Mouse (Mus musculus): ENCODE data around the gene Keap1.
"Not testable (repeated sequence)": the region's sequence is repeated elsewhere in the genome, so short reads cannot be mapped to it uniquely, and the experiment has no call there.

Keap1 gene

DNA sequence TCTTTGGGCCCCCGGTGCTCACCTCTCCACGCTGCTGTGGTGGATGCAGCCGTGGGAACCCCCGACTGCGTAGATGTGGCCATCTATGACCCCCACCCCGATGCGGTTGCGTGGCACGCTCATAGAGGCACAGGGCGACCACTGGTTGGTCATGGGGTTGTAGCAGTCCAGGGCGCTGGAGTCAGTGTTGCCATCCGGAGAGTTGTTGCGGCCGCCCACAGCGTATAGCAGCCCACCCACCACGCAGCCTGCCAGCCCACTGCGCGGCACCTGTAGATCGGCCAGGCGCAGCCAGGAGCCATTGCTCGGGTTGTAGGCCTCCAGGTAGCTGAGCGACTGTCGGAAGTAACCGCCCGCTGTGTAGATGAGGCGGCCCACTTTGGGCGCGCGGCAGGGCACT, 5.8 kb downstream of the Keap1 start:
- no peak for DNase-seq (ENCODE audit: extremely low read depth, low read depth)

DNA sequence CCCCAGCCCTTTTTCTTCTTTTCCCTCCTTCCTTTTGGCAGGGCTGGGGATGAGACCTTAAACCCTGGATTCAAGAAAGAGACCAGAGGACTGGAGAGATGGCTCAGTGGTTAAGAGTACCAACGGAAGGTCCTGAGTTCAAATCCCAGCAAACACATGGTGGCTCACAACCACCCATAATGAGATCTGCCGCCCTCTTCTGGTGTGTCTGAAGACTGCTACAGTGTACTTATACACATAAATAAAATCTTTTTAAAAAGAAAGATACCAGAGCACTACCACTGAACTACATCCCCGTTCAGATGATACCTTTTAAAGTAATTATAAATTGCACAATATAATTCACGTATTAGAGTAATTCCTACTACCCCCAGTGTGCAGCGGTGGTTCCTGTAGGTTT, 6.3 kb downstream of the Keap1 start:
- DNase-seq (ENCODE audit: extremely low read depth, low read depth) = no peak

DNA sequence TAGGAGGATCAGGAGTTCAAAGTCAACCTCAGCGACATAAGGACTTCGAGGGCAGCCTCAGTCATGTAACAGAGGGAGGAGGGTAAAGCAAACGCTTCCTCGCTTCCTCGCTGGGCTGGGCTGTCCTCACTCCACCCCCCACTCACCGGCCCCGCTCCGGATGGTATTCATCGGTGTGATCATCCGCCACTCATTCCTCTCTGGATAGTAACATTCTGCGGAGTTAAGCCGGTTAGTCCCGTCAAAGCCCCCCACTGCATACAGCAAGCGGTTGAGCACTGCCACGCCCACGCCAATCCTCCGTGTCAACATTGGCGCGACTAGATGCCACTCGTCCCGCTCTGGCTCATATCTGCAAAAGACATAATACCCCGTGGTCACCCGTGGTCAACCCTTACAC, 7.6 kb downstream of the Keap1 start:
- DNase-seq (ENCODE audit: extremely low read depth, low read depth) = no peak

DNA sequence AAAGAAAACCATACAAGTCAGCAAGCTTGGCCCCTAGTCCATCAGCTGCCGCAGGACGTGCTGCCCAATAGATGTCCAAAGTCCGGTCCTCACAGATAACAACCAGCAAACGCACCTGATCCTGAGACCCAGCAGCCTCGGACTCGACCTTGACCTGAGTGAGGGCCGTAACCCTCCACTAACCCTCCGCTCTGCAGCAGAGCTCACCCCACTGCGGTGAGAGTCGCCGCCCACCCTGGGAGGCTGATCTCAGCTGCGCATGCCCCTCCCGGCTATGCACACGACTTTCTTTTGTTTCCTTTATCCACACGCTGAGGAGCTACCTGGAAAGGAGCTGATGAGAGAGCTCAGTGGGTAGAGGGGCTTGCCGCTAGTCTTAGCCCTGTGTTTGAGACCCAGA, 11.8 kb downstream of the Keap1 start:
- DNase-seq (ENCODE audit: extremely low read depth, low read depth) = no peak

DNA sequence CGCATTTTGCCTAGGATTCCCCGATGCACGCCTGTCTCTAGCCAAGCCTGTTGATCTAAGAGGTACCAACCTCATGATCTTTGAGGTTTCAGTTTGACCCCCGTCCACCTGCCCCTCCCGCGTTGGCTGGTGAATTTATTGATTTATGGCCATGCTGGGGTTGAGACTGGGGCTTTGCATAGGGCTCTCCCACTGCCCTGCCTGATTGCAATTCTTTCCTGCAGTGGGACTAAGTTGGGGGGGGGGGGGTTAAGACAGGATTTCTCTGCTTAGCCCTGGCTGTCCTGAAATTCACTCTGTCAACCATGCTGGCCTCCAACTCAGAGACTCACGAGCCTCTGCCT, 13.8 kb downstream of the Keap1 start:
- no peak for DNase-seq (ENCODE audit: extremely low read depth, low read depth)

DNA sequence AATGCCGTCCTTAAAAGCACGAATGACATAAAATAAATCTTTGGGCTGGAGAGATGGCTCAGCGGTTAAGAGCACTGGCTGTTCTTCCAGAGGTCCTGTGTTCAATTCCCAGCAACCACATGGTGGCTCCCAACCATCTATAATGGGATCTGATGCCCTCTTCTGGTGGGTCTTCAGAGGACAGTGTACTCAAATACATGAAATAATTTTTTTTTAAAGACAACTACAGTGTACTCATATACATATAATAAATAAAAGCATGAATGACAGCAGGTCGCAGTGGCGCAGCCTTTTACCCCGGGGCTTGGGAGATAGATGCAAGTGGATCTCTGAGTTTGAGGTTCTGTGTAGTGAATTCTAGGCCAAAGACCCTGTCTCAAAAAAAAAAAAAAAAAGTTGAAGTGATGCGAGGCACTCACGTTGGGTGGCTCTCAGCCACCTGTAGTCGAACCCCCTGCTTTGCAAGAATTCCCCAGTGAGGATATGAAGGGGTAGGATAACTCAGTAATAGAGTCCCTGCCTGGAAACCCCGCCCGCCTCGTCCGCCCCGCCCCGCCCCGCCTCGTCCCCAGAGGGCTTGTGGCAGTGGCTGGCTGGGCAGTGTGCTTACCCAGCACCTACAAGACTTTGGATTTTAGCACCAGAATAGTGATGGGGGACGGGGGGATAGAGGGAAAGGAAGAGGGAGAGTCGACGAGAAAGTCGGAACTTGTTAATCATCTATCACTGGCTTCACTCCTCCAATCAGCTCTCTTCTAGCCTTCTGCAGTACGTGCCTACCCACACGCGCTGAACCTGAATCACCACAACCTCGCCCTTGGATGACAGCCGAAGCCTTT, 14.4 kb downstream of the Keap1 start:
- DNase-seq (ENCODE audit: extremely low read depth, low read depth) = peak; percentile 85

DNA sequence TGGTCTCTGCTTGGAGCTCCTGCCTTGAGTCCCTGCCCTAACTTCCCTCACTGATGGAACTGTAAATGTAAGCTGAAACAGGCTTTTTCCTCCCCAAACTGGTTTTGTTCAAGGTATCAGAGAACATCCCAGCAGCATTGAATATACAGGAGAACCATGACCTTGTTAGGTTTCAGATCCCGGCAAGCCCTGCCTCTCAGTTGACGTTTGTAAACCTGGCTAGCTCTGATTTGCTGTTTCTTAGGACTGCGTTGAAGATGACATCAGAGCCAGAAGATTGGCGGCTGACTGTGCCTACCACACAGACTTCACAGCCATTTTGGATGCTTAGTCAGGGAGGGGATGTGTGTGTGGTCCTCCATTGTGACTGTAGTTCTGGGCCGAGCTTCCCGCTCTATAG, 15.3 kb downstream of the Keap1 start:
- no peak for DNase-seq (ENCODE audit: extremely low read depth, low read depth)

DNA sequence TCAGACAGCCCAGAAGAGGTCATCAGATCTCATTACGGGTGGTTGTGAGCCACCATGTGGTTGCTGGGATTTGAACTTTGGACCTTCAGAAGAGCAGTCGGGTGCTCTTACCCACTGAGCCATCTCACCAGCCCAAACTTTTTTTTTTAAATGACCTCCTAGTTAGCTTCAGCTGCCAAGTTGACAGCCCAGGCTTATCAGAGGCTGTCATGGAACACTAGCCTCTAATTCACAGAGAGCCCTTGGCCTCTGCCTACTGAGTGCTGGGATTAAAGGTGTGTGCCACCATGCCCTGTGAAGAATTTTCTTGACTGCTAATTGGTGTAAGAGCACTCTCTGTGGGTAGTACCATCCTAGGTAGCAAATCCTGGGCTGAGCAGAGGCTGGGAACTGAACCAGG, 15.7 kb downstream of the Keap1 start:
- not testable (repeated sequence) for DNase-seq (ENCODE audit: extremely low read depth, low read depth)

DNA sequence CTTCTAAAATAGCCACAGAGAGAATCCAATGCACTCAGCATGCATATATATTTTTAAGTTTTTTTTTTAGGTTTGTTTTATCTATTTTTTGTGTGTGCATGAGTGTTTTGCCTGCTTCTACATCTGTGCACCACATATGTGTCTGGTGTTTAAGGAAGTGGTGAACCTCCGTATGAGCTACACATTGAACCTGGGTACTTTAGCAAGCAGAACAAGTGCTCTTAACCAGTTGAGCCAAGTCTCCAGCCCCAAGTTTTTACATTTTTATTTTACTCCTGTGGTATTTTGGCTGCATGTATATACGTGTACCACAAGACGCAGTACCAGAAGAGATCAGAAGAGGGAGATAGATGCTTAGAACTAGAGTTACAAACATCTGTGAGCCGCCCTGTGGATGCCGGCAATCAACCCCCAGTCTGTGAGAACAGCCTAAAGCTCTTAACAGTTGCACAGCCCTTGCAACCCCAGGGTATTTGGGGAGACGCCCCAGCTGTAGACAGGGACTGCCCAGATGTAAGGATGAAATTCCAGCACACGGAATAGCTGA, 17.7 kb downstream of the Keap1 start:
- peak; percentile 89 for DNase-seq (ENCODE audit: extremely low read depth, low read depth)

DNA sequence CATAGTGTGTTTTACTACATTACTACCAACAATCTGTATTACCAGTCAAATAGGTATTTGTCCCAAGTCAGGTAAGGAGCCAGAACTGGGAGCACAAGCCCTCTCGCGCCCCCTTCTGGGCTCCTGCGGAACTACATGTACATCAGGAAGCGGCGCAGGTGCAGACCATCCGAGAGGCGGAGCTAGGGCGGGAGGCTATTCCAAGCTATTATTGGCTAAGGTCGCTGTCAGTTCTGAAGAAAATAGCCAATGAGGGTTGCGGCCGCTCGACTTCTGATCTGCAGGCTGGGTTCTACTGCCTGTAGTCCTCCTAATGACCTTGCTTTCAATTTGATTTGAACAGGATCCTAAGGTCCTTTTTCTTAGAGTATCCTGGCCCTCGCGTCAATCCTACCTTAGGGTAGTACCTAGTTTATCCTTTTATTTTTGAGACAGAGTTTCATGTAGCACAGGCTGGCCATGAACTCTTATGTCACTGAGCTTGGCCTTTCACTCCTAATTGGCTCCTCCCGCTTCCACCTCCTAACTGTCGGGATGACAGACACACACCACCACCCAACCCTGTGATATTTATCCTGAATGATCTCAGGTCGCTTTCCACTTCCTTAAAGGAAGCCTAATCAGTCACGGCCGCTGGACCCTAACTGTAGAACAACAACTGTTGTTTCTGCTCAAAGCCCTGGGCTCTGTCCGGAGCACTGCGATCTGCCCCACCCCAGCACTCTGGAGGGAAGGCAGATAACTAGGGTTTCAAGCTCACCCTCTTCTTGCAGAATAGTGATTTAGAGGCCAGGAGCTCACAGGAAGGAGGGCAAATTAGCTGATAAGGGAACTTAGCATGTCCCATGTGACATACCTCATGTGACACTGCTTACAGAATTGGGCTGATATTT, 18.4 kb downstream of the Keap1 start:
- DNase-seq (ENCODE audit: extremely low read depth, low read depth) = peak; percentile 96

DNA sequence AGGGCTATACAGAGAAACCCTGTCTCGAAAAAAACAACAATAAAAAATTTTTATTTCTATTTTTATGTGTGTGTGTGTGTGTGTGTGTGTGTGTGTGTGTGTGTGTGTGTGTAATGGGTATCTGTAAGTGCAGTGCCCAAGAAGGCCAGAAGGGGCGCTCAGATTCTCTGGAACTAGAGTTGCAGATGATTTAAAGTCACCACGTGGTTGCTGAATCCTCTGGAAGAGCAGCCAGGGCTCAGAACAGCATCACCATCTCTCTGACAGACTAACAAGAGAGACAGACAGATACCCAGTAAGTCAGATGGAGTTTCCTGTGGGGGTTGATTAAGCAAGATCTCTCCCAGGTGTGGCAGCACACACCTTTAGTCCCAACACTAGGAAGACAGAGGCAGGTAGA, 19.3 kb downstream of the Keap1 start:
- peak; percentile 52 for DNase-seq (ENCODE audit: extremely low read depth, low read depth)

DNA sequence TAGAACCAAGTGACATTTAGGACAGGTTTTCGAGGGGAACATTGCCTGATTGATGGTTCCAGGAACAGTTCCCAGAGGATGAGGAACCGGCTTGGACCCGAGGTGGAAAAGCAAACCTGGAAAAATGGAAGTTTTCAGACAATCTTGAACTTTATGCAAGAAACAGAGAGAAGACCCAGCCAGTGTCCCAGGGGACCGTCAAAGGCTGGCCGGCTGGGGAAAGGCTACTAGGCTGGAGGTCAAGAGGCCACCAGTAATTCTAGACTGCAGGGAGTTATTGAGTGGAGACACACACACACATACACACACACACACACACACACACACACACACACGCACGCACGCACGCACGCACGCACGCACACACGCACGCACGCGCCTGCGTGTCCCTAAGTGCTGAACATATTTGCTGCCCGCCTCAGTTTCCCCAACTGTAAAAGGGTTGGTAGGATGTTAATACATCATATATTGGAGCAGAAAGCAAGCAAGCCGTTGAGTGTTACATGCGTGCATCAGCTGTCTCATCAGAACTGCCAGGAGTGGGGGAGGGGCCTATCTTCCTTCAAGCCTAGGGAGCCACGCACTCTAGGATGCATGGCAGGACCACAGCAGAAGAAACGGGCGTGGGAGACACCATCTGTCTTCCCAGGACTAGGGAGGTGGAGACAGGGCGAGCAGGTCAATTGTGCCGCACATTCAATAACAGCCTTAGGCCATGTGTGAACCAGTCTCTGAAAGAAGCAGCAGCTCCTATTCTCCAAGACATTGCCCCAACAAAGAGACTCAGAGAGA, 22.9 kb downstream of the Keap1 start:
- no peak for DNase-seq (ENCODE audit: extremely low read depth, low read depth)

DNA sequence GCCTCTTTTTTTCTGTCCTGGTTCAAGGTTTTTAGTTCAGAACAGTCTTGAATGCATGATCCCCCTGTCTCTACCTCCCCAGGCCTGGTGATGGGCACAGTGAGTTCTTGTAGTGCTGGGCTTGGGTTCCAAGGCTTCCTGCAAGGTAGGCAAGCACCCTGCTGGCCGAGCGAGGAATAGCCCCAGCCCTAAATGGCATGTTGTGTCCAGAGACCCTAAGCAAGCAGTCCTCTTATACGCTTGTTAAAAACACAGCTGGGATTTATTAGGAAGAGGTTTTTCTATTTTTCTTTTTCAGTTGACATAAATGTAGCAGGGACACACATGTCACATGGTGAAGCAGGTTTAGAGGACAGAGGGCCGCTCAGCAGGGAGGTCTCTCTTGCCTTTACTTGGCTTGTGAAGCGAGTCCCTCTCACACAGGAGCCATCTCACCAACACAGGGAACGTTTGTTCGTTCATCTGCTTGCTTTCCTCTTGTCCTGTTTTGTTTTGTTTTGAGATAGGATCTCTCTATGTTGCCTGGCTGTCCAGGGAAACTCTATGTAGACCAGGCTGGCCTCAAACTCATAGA, 25.5 kb downstream of the Keap1 start:
- DNase-seq (ENCODE audit: extremely low read depth, low read depth) = no peak

DNA sequence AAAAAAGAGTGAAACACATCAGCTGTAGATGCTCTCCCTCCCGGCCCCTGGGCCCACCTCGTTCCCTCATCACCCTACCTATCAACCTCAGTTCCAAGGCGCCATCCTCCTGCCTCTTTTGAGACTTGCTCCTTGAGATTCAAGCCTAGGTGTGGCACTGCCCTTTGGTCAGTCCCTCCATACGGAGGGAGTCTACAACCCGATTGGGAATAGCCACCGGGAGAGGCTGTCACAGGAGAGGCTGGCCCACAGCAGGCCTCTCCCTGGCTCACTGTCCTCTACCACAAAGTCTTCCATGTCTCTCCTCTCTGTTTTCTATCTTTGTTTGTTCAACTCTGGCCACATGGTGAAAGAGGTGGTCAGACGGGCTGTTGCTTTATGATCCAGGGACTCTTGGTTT, 27.5 kb downstream of the Keap1 start:
- no peak for DNase-seq (ENCODE audit: extremely low read depth, low read depth)

DNA sequence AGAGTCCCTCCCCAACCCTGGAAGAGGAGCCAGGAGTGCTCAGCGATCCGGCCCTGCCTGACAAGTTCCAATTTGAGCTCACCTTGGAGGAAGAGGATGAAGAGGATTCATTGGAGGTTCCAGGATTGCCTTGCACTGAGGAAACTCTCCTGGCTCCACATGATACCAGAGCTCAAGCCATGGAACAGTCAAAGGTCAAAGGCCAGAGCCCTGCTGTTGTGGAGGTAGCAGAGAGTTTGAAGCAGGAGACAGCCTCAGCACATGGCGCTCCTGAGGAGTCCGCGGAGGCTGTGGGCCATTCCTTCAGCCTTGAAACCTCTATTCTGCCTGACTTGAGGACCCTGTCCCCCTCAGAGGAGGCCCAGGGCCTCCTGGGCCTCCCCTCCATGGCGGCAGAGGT, 28.3 kb downstream of the Keap1 start:
- DNase-seq (ENCODE audit: extremely low read depth, low read depth) = no peak

DNA sequence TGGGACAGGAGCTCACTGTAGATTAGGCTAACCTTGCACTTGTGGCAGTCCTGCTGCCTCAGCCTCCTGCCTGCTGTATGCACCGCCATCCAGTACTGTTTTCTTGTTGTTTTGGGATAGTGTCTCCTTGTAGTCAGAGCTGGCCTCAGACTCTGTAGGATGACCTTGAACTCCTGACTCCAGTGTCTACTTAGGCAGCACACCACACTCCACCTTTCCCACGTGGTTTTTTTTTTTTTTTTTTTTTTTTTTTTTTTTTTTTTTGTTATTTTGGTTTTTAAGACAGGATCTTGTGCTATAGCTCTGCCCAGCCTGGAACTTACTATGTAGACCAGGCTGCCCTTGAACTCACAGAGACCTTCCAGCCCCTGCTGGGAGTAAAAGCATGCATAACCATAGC, 30.5 kb downstream of the Keap1 start:
- DNase-seq (ENCODE audit: extremely low read depth, low read depth) = no peak

DNA sequence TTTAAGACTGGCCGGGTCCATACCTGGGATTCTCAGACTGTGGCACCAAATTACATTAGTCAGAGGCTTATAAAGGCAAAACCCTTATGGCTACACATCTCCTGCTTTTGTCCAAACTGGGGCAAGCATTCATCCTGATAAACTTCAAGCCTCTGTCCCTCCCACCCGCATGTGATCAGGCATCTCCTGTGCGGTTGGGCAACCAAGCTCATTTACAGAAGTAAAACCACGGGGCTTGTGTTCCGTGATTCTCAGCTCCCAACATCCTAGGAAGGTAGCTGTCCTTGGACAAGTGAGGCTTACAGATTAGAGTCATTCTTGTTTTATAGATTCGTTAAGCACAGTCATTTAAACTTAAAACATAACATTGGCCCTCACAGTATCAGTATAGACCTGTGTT, 32.3 kb downstream of the Keap1 start:
- DNase-seq (ENCODE audit: extremely low read depth, low read depth) = no peak

DNA sequence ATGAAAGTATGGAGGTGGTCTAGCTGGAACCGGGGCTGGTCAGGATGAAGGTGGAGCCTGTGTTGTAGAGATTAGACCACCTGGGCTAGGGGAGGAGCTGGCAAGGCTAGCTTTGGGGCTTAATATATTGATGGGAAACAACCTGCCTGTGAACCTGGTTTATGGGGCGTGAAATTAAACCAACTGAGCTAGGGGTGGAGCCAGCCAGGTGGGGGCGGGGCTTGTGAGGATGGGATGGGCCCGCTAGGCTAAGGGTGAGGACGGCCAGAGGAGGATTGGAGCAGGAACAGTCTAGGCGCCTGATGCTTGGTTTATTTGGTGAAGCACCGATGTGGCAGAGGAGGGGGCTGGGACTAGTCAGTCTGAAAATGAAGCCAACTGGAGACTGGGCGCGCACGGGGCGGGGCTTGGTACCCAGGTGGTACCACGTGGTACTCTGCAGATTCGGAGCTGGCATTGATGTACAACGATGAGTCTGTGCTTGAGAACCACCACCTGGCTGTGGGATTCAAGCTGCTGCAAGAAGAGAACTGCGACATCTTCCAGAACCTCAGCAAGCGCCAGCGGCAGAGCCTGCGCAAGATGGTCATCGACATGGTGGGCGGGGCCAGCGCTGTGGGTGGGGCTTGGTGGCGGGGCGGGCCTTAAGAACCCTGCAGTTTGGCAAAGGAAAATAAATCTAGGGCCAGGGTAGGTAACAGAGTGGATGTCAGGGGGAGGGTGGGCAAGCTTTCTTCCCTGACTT, 34.5 kb downstream of the Keap1 start:
- no peak for DNase-seq (ENCODE audit: extremely low read depth, low read depth)

DNA sequence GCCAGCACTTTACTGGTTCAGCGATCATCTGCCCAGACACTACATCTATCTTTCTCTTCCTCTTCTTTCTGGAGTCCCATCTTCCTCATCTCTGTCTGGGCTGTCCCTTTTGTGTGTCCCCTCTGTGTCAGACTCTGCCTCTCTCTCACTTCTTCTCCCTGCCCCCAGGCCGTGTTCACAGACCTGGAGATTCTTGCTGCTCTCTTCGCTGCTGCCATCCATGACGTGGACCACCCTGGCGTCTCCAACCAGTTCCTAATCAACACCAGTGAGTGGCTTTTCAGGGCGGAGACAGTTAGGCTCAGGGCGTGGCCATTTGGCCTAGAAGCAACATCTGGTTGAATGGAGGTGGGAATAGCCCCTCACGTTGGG, 35.0 kb downstream of the Keap1 start:
- DNase-seq (ENCODE audit: extremely low read depth, low read depth) = no peak

DNA sequence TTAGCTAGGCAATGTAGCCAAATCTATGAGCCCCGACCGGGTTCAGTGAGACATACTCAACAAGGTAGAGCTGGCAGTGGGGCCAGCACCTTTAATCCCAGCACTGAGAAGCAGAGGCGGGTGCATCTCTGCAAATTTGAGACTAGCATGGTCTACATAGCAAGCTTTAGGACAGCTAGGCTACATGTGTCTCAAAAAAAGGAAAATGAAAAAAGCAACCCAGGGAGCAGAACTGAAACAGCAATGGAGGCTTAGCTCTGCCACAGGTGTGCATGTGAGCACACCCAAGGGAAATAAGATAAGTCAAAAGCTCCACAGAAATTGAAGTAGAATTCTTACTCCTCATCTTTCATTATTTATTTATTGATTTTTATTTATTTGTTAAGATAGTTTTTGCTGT, 40.2 kb downstream of the Keap1 start:
- DNase-seq (ENCODE audit: extremely low read depth, low read depth) = no peak

DNA sequence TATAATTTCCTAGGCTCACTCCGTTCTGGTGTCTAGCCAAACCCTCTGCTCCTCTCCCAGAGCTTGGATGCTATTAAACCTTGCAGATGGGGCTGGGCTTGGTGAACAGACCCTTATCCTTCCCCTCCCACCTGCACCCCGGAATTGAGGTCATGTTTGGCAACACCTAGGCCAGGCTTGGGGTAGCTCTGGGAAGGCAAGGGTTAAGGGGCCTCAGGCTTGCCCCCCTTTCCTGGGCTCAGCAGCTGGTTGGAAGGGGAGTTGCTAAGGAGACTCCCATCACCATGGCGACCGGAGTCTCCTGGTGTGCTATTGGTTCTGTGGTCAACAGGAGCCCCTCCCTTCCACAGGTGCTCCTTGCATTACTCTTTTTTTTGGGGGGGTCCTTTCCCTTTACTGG, 41.2 kb downstream of the Keap1 start:
- no peak for DNase-seq (ENCODE audit: extremely low read depth, low read depth)

Data from MEL-GATA-1-ER (cell line).